8 mouse cellular contexts compared by ENCODE assay signal in the genomic region with DNA sequence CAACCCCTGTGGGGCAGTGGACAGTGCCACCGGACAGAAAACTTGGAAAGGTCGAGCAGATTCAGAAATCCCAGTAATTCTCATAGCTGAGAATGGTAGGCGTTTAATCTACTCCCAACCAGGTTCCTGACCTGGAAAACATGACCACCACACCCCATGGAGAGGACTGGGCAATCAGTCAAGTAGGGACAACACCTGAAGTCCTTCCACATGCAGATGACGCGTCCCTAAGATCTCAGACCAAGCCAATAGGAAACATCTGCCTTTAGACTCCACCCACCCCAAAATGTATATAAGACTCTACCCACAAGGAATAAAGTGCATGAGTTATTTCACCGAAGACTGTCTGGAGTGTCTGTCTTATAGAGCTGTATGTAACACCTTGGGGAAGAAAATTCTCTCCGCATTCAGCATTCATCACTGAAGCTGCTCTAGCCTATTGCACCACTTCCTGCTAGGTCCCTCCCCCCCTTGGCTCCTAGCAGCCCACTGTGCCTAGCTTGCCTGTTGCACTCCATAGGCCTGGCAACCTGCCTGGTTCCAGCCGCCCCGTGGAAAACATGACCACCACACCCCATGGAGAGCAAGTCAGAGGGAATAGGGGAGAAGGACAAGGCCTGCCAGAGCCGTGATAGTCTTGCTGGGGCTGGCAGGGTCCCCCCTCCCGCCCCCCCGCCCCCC. TPM values are rescaled to one million over a fixed set of nuclear protein-coding genes. Genes with fewer than 3 reads are reported as not detected.
A peak's percentile ranks its signal among the peaks of the same experiment; 100 is the strongest.
DNase-seq lines count a peak whose midpoint lies in the region; ATAC-seq and TF ChIP-seq lines count a peak whose summit lies in the region.

No protein-coding gene starts in this region.

- no peaks in the 10 kb centered on the region for H3K9me3 ChIP-seq in hindbrain, postnatal 0 days (ENCODE audit: low read length)
- H3K9me3 ChIP-seq in hindbrain, embryonic 10.5 days: peaks cover 8% of the 10 kb centered on the region; the same call in 1 of the 2 replicates
- no peaks in the 10 kb centered on the region; the same call in 1 of the 2 replicates for H3K9me3 ChIP-seq in megakaryocyte, embryonic 14.5 days
- no peaks in the 10 kb centered on the region for H3K9me3 ChIP-seq in midbrain, embryonic 11.5 days (ENCODE audit: control insufficient read depth, low read length)

- no peak overlapping the region for H3K4me3 ChIP-seq in hindbrain, postnatal 0 days (ENCODE audit: low read length)
- no peak overlapping the region for H3K4me3 ChIP-seq in hindbrain, embryonic 10.5 days
- no peak overlapping the region for H3K4me3 ChIP-seq in embryonic fibroblast, embryonic 13.5 days (ENCODE audit: insufficient read depth, low read length)
- peak overlapping the region; percentile 72 for H3K4me3 ChIP-seq in megakaryocyte, embryonic 14.5 days (replicated peaks)
- no peak overlapping the region for H3K4me3 ChIP-seq in midbrain, embryonic 11.5 days (ENCODE audit: low read depth, low read length)

- H3K27me3 ChIP-seq in hindbrain, postnatal 0 days (ENCODE audit: insufficient read depth, low read length): no peaks in the 10 kb centered on the region
- H3K27me3 ChIP-seq in hindbrain, embryonic 10.5 days (ENCODE audit: insufficient read depth, poor library complexity, severe bottlenecking): no peaks in the 10 kb centered on the region
- peaks cover 1% of the 10 kb centered on the region for H3K27me3 ChIP-seq in megakaryocyte, embryonic 14.5 days (replicated peaks)
- no peaks in the 10 kb centered on the region for H3K27me3 ChIP-seq in midbrain, embryonic 11.5 days (ENCODE audit: control insufficient read depth, insufficient read depth, low read length)

- peak; percentile 53 for DNase-seq in hindbrain, postnatal 0 days (ENCODE audit: low spot score)
- DNase-seq in hindbrain, embryonic 10.5 days (ENCODE audit: low spot score): no peak
- DNase-seq in heart, postnatal 36 days: peak; percentile 86 to 87
- peak; percentile 40 for DNase-seq in left cerebral cortex, adult 11 months (ENCODE audit: low spot score)
- DNase-seq in thymus, postnatal 10 days (ENCODE audit: low spot score in 2 of 2): peak; percentile 70 to 80
- DNase-seq in midbrain, embryonic 11.5 days (ENCODE audit: low spot score, missing footprints): no peak

- TF ChIP-seq CTCF in hindbrain, postnatal 0 days (IDR thresholded peaks at IDR 0.05; ENCODE audit: low read depth): no peak
- TF ChIP-seq CTCF in embryonic fibroblast, embryonic 13.5 days (IDR thresholded peaks at IDR 0.05; ENCODE audit: borderline replicate concordance, insufficient read depth, low read length): no peak

- no peaks in the 10 kb centered on the region for H3K36me3 ChIP-seq in hindbrain, postnatal 0 days (ENCODE audit: insufficient read depth, low read length)
- no peaks in the 10 kb centered on the region for H3K36me3 ChIP-seq in hindbrain, embryonic 10.5 days
- no peaks in the 10 kb centered on the region for H3K36me3 ChIP-seq in megakaryocyte, embryonic 14.5 days (replicated peaks; ENCODE audit: low read length)
- H3K36me3 ChIP-seq in midbrain, embryonic 11.5 days (ENCODE audit: control insufficient read depth, insufficient read depth, low read length): no peaks in the 10 kb centered on the region

- TF ChIP-seq POLR2A in embryonic fibroblast, embryonic 13.5 days (IDR thresholded peaks at IDR 0.05; ENCODE audit: low read depth, low read length): no peak; the same call in 1 of the 2 replicates

- ATAC-seq in hindbrain, postnatal 0 days: no peak
- no peak for ATAC-seq in midbrain, embryonic 11.5 days (ENCODE audit: low FRiP score)

- H3K4me1 ChIP-seq in hindbrain, postnatal 0 days (ENCODE audit: insufficient read depth, low read length): no peaks in the 10 kb centered on the region
- no peaks in the 10 kb centered on the region for H3K4me1 ChIP-seq in hindbrain, embryonic 10.5 days (replicated peaks)
- H3K4me1 ChIP-seq in embryonic fibroblast, embryonic 13.5 days (ENCODE audit: control insufficient read depth, insufficient read depth, low read length): no peaks in the 10 kb centered on the region; the same call in 1 of the 2 replicates
- peaks cover 39% of the 10 kb centered on the region for H3K4me1 ChIP-seq in megakaryocyte, embryonic 14.5 days
- no peaks in the 10 kb centered on the region for H3K4me1 ChIP-seq in midbrain, embryonic 11.5 days (ENCODE audit: control insufficient read depth, insufficient read depth, low read length)

- no peak overlapping the region for H3K27ac ChIP-seq in hindbrain, postnatal 0 days
- H3K27ac ChIP-seq in hindbrain, embryonic 10.5 days: no peak overlapping the region
- H3K27ac ChIP-seq in embryonic fibroblast, embryonic 13.5 days (ENCODE audit: insufficient read depth, low read length): peak overlapping the region; percentile 19; the same call in 1 of the 2 replicates
- H3K27ac ChIP-seq in midbrain, embryonic 11.5 days (ENCODE audit: low read depth, low read length): no peak overlapping the region

- H3K9ac ChIP-seq in hindbrain, postnatal 0 days (replicated peaks; ENCODE audit: low read length): no peak overlapping the region
- H3K9ac ChIP-seq in midbrain, embryonic 11.5 days (ENCODE audit: low read length): no peak overlapping the region

- 49% methylated on average over 12 of the region's 12 CpGs for WGBS in hindbrain, postnatal 0 days
- 60% methylated on average over 12 of the region's 12 CpGs for WGBS in hindbrain, embryonic 10.5 days
- 70% methylated on average over 10 of the region's 12 CpGs for WGBS in midbrain, embryonic 11.5 days

- intact Hi-C loops in heart, postnatal 36 days (cut with DNase I): loop anchor here (2.0 to 5.0 kb wide), 4 partner anchors 19 to 187 kb away; a partner anchor contains a TSS

- H3K4me2 ChIP-seq in hindbrain, postnatal 0 days (ENCODE audit: low read depth, low read length): no peak overlapping the region
- H3K4me2 ChIP-seq in midbrain, embryonic 11.5 days: no peak overlapping the region

RNA-seq across cellular contexts. Expression of a gene that starts 10.9 kb away (rescaled TPM):
- total RNA-seq in hindbrain, postnatal 0 days (2014; rRNA removed): not detected in 2 replicates
- not detected in 2 replicates for polyA plus RNA-seq in hindbrain, postnatal 0 days (2015; fragmentation: Nextera tagmentation; extraction: Ambion mirVana)
- polyA plus RNA-seq in hindbrain, embryonic 10.5 days (2016; fragmentation: Nextera tagmentation; extraction: Ambion mirVana): 0.21 and 0.41 TPM in 2 replicates
- polyA plus RNA-seq in embryonic fibroblast, embryonic 13.5 days (2011; ENCODE audit: insufficient read length, low read depth, missing spikeins): not detected in 2 replicates
- 1 to 10 TPM; 1.4 TPM for total RNA-seq in heart, postnatal 36 days (2021)
- polyA plus RNA-seq in megakaryocyte, embryonic 14.5 days (2012; ENCODE audit: insufficient read depth, low replicate concordance): not detected in 2 replicates
- 0.20 TPM in 1 of 2 replicates, not detected in the other for polyA plus RNA-seq in midbrain, embryonic 11.5 days (2014; fragmentation: Nextera tagmentation; extraction: Ambion mirVana)

RNA-seq across cellular contexts. Expression of a gene that starts 18.7 kb away (rescaled TPM):
- 9.2 and 11.7 TPM in 2 replicates for total RNA-seq in hindbrain, postnatal 0 days (2014; rRNA removed)
- polyA plus RNA-seq in hindbrain, postnatal 0 days (2015; fragmentation: Nextera tagmentation; extraction: Ambion mirVana): 6.1 and 7.0 TPM in 2 replicates
- polyA plus RNA-seq in hindbrain, embryonic 10.5 days (2016; fragmentation: Nextera tagmentation; extraction: Ambion mirVana): 4.4 and 5.4 TPM in 2 replicates
- 54.1 and 65.0 TPM in 2 replicates for polyA plus RNA-seq in embryonic fibroblast, embryonic 13.5 days (2011; ENCODE audit: insufficient read length, low read depth, missing spikeins)
- total RNA-seq in heart, postnatal 36 days (2021): 10 to 100 TPM; 19.8 to 25.0 TPM
- 0.34 TPM in 1 of 2 replicates, not detected in the other for polyA plus RNA-seq in megakaryocyte, embryonic 14.5 days (2012; ENCODE audit: insufficient read depth, low replicate concordance)
- 2.8 and 3.0 TPM in 2 replicates for polyA plus RNA-seq in midbrain, embryonic 11.5 days (2014; fragmentation: Nextera tagmentation; extraction: Ambion mirVana)

RNA-seq across cellular contexts. Expression of a gene that starts 25.5 kb away (rescaled TPM):
- not detected in 2 replicates for total RNA-seq in hindbrain, postnatal 0 days (2014; rRNA removed)
- polyA plus RNA-seq in hindbrain, postnatal 0 days (2015; fragmentation: Nextera tagmentation; extraction: Ambion mirVana): not detected in 2 replicates
- not detected in 2 replicates for polyA plus RNA-seq in hindbrain, embryonic 10.5 days (2016; fragmentation: Nextera tagmentation; extraction: Ambion mirVana)
- polyA plus RNA-seq in embryonic fibroblast, embryonic 13.5 days (2011; ENCODE audit: insufficient read length, low read depth, missing spikeins): not detected in 2 replicates
- not detected for total RNA-seq in heart, postnatal 36 days (2021)
- not detected in 2 replicates for polyA plus RNA-seq in megakaryocyte, embryonic 14.5 days (2012; ENCODE audit: insufficient read depth, low replicate concordance)
- not detected in 2 replicates for polyA plus RNA-seq in midbrain, embryonic 11.5 days (2014; fragmentation: Nextera tagmentation; extraction: Ambion mirVana)

RNA-seq across cellular contexts. Expression of a gene that starts 51.6 kb away (rescaled TPM):
- not detected in 2 replicates for total RNA-seq in hindbrain, postnatal 0 days (2014; rRNA removed)
- not detected in 2 replicates for polyA plus RNA-seq in hindbrain, postnatal 0 days (2015; fragmentation: Nextera tagmentation; extraction: Ambion mirVana)
- not detected in 2 replicates for polyA plus RNA-seq in hindbrain, embryonic 10.5 days (2016; fragmentation: Nextera tagmentation; extraction: Ambion mirVana)
- not detected in 2 replicates for polyA plus RNA-seq in embryonic fibroblast, embryonic 13.5 days (2011; ENCODE audit: insufficient read length, low read depth, missing spikeins)
- not detected for total RNA-seq in heart, postnatal 36 days (2021)
- not detected in 2 replicates for polyA plus RNA-seq in megakaryocyte, embryonic 14.5 days (2012; ENCODE audit: insufficient read depth, low replicate concordance)
- polyA plus RNA-seq in midbrain, embryonic 11.5 days (2014; fragmentation: Nextera tagmentation; extraction: Ambion mirVana): not detected in 2 replicates

RNA-seq across cellular contexts. Expression of a gene that starts 51.9 kb away (rescaled TPM):
- total RNA-seq in hindbrain, postnatal 0 days (2014; rRNA removed): not detected in 2 replicates
- polyA plus RNA-seq in hindbrain, postnatal 0 days (2015; fragmentation: Nextera tagmentation; extraction: Ambion mirVana): not detected in 2 replicates
- not detected in 2 replicates for polyA plus RNA-seq in hindbrain, embryonic 10.5 days (2016; fragmentation: Nextera tagmentation; extraction: Ambion mirVana)
- polyA plus RNA-seq in embryonic fibroblast, embryonic 13.5 days (2011; ENCODE audit: insufficient read length, low read depth, missing spikeins): not detected in 2 replicates
- total RNA-seq in heart, postnatal 36 days (2021): not detected
- polyA plus RNA-seq in megakaryocyte, embryonic 14.5 days (2012; ENCODE audit: insufficient read depth, low replicate concordance): not detected in 2 replicates
- not detected in 2 replicates for polyA plus RNA-seq in midbrain, embryonic 11.5 days (2014; fragmentation: Nextera tagmentation; extraction: Ambion mirVana)

Comparison
In these comparisons a context has a peak if more than half of its experiments do, and no peak if none do; other contexts are left out.
1. DNase-seq: peak in hindbrain, postnatal 0 days (single experiment), heart, postnatal 36 days (2 of 2), left cerebral cortex, adult 11 months (single experiment) and thymus, postnatal 10 days (2 of 2); none in hindbrain, embryonic 10.5 days (single experiment) and midbrain, embryonic 11.5 days (single experiment).